Mouse (Mus musculus) cerebellum, adult 9-10 months (tissue): ENCODE data around the gene Timm29.

ENCODE experiments used
- DNase-seq: peaks from one replicate; pipeline ENCODE4 v3.0.0; 2022

Gene Timm29

DNA sequence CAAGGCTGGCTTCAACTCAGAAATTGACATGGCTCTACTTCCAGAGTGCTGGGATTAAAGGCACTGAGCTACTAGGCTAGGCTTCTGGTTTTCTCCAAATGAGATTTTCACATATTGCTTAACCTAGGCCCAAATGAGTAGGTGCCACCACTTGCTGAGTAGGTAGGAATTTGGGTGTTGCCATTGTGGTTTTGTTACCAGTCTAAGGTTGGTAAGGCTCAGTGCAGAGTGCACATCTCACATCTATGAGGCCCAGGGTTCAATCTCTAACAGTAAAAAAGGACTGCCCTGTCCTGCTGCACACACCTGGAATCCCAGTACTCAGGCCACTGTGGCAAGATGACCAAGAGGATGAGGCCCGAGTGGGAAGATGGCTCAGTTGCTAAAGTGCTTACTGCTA lies 7.1 kb upstream of the Timm29 start:
- no peak for DNase-seq

DNA sequence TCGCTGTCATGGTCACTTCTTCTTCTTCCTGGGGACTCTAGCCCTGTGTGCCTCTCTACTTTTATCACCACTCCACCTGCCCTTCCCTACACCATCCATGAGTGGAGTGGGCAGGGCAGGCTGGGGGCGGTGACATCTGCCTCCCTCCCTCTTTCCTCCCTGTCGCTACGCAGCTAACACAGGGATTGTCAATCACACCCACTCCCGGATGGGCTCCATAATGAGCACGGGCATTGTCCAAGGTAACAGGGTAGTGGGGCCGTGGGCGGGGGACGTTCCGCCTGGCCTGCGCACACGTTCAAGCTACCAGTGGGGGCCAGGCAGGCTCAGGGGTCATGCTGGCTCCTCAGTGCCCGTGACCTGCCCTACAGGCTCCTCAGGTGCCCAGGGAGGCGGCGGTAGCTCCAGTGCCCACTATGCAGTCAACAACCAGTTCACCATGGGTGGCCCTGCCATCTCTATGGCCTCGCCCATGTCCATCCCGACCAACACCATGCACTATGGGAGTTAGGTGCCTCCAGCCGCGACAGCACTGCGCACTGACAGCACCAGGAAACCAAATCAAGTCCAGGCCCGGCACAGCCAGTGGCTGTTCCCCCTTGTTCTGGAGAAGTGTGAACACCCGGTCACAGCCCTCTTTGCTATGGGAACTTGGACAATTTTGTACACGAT lies 4.7 kb upstream of the Timm29 start:
- no peak for DNase-seq

- DNase-seq = no peak
Measured at GRCm38 (mm10) chr9:21588350-21588749, 4.2 kb upstream of the Timm29 start.

- DNase-seq = no peak
Measured at GRCm38 (mm10) chr9:21589538-21589937, 3.0 kb upstream of the Timm29 start.

- peak; percentile 34 for DNase-seq
Measured at GRCm38 (mm10) chr9:21591127-21591830, 1.2 kb upstream of the Timm29 start.

GRCm38 (mm10) chr9:21591831-21592702 lies 455 bp upstream of the Timm29 start:
- DNase-seq = peak; percentile 55

DNA sequence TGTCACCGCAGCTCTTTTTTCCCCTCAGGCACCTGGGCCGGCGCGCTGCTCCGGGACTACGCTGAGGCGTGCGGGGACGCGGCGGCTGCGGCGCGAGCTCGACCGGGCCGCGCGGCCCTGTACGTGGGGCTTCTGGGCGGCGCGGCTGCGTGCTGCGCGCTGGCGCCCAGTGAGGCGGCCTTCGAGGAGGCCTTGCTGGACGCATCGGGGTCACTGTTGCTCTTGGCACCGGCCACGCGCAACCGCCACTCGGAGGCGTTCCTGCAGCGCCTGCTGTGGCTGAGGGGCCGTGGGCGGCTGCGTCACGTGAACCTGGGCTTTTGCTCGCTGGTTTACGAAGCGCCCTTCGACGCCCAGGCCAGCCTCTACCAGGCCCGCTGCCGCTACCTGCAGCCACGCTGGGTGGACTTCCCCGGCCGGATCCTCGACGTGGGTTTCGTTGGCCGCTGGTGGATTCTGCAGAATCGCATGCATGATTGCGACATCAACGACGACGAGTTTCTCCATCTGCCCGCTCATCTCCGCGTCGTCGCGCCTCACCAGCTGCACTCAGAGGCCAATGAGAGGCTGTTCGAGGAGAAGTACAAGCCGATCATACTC lies 700 bp downstream of the Timm29 start:
- peak; percentile 46 for DNase-seq

GRCm38 (mm10) chr9:21594350-21594749 lies 1.8 kb downstream of the Timm29 start:
- peak; percentile 31 for DNase-seq

DNA sequence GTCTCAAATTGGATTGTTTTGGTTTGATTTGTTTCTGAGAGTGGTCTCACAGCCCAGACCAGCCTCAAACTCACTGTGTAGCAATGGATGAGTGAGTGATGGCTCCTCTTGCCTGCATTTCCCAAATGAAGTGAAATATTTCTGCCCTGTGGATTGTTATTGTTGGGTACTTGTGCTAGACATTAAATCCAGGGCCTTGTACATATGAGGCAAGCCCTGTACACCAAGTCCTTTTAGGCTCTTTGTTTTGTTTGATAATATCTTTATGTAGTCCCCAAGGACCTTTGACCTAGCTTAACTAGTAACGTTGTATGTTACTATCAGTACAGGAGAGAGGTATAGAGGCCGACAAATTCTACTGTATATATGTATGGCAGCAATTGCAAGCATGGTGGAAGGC lies 2.3 kb downstream of the Timm29 start:
- DNase-seq = no peak

DNA sequence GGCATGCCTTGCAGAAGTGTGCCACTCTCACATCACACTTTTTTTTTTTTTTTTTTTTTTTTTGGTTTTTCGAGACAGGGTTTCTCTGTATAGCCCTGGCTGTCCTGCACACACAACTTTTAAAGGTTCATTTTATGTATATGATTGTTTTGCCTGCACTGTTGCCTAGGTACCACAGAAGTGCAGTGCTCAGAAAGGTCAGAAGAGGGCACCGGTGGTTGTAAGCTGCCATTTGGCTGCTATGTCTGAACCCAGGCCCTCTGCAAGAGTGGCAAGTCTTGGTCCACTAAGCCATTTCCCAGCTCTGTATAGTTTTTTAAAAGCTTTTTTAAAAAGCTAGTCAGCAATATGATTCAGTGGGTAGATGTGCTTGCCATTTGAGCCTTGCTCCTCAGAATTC lies 5.7 kb downstream of the Timm29 start:
- no peak for DNase-seq

DNA sequence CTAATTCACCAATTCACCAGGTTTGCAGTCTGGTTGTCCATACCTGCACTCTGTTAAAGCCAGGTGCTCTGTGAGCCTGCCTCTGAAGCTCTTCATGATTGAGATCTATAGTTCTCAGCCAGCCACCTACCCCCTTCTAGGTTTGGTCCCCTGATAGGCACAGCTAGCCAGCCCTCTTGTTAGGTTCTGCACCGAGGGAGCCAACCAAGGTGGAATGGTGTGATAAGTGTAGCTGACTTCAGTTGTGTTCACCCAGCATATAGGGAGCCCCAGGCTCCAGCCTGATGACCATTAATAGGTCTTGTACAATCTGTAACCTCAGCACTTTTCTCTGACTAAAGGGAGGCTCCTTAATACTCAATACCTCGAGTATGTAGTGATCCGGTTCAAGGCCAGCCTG lies 7.7 kb downstream of the Timm29 start:
- DNase-seq = no peak

GRCm38 (mm10) chr9:21601073-21601472 lies 8.6 kb downstream of the Timm29 start:
- no peak for DNase-seq

DNA sequence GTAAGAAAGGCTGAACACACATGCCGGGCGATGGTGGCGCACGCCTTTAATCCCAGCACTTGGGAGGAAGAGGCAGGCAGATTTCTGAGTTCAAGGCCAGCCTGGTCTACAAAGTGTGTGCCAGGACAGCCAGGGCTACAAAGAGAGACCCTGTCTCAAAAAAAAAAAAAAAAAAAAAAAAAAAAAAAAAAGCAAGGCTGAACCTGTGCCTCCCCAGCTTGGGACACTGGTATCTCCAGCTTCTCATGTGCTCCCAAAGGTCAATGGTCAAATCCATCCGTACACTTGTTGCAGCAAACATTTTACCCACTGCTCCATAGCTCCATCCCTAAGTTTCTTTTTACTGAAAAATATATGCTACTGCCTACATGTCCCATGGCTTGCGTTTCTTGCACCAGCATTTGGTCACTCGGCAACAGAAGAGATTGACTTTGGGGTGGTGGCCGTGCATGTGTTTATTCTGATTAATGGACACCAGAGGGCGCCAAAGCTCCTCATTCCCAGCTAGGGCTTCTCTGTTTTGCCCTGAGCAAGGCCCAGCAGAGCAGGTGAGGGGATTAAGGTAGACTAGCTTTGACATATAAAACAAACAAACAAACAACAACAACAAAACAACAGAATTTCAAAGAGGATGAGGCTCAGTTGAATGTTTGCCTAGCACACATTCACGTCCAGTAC lies 9.3 kb downstream of the Timm29 start:
- DNase-seq = peak; percentile 87

DNA sequence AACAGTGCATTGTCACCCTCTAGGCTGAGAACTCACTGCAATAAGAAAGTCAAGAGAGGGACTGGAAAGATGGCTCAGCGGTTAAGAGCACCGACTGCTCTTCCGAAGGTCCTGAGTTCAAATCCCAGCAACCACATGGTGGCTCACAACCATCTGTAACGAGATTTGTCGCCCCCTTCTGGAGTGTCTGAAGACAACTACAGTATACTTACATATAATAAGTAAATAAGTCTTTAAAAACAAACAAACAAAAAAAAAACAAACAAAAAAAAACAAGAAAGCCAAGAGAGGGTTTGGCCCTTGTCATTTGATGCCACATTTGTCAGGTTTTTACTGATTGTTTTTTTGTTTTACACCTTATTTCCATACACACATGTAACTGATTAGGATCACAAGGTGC lies 11.6 kb downstream of the Timm29 start:
- DNase-seq = no peak

- DNase-seq = no peak
Measured at GRCm38 (mm10) chr9:21605865-21606264, 13.3 kb downstream of the Timm29 start.

DNA sequence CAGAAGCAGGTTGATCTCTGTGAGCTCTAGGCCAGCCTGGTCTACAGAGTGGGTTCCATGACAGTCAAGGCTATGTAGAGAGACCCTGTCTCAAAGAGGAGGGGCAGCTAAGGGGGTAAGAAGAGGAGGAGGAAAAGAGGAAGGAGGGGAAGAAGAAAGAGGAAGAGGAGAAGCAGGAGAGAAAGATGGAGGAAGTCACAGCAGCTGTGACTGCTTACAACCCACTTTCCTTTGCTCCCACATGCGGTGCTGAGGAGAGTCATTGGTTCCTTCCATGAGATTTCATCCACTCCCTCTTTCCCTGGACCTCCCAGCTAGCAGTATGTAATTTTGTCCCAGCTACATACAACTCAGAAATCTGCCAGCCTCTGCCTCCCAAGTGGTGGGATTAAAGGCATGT lies 14.1 kb downstream of the Timm29 start:
- no peak for DNase-seq

- DNase-seq = no peak
Measured at GRCm38 (mm10) chr9:21609861-21610260, 17.3 kb downstream of the Timm29 start.

- no peak for DNase-seq
Measured at GRCm38 (mm10) chr9:21614864-21615616, 22.5 kb downstream of the Timm29 start.

- DNase-seq = peak; percentile 100
Measured at GRCm38 (mm10) chr9:21615617-21616231, 23.2 kb downstream of the Timm29 start, which contains the start of gene Smarca4. Gene Smarca4, plus strand, starts transcription at chr9:21616169.

DNA sequence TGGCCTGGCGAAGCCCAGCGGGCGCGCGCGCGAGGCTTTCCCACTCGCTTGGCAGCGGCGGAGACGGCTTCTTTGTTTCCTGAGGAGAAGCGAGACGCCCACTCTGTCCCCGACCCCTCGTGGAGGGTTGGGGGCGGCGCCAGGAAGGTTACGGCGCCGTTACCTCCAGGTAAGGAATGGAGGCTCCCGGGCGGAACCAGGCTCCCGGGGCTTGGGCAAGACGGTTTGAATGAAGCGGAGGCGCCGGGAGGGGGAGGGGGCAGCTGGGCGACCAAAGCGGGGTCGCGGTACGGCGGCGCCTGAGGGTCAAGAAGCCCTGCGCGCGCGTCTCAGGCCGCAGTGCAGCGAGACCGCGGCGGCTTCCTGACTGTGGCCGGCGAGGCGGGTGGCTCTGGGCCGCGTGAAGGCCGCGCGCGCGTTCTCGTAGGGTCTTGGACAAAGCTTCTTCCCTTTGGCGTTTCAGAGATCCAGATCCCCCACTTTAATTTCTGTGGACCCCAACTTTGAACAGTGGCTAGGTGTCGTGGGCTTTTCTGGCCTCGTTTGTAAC lies 23.8 kb downstream of the Timm29 start:
- DNase-seq = peak; percentile 89

DNA sequence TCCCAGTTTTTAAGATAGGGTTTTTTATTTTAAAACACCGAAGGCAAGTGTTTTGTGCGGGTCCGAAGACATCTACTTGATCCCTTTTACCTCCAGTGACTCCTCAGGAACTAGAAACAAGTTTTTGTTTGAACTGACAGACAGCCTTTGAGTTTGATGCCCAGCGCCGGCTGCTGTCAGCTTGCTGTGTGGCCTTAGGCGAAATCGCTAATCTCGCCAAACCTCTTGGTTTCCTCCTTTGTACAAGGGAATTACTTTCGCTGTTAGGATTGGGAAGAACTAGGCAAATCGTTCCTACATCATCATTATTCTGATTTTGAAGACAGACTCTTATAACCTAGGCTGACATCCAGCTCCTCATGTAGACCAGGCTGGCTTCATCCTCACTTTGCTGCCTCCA lies 24.5 kb downstream of the Timm29 start:
- DNase-seq = no peak
